Mouse (Mus musculus): Measurements from ENCODE around the gene Slc7a5.

Gene Slc7a5

DNA sequence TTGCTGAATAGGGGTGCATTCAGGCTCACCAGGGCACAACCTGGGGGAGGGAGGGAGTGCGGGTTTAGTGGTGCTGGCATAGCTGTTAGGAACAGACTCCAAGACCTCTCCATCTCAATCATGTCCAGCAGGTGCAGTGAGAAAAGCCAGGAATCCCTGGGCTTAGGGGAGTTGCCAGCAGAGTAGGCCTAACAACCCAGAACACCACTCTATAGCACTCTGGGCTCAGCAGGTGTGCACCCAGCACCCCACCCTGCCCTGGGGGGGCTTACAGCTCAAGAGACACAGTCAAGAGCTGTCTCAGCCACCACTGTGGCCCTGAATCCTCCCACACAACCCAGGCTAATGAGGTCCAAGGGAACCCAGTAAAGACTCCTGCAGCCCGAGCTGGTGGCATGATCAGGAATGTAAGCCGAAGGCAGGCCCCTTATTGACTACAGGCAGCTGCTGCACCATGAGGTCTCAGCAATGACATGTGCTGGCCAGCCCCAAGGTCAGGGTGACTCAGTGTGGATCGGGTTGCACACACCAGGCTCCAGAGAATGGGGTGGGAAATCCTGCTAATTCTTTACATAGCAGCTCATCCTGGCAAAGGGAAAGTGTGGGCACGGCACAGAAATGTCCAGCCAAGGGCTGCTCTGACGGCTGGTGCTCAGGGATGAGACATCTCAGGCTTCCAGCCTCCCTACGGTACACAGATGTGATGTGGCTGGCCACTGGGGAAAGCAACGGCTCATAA is 5.8 kb downstream of the Slc7a5 start:
- 0 out of 2 replicates have a peak overlapping the region, but pooled peaks have one; percentile 20 for H3K4me3 ChIP-seq (replicated peaks; ENCODE audit: low read length)
- TF ChIP-seq NANOG (IDR thresholded peaks at IDR 0.05; ENCODE audit: borderline replicate concordance, low read length) = 0 out of 2 replicates have a peak, but pooled peaks have one; percentile 2
- TF ChIP-seq POU5F1 (IDR thresholded peaks at IDR 0.05; ENCODE audit: borderline replicate concordance, low read length) = no peak
- peaks cover 100% of the 10 kb centered on the region for H3K4me1 ChIP-seq (replicated peaks; ENCODE audit: low read depth, low read length)
- peaks cover 84% of the 10 kb centered on the region for H3K36me3 ChIP-seq (ENCODE audit: insufficient read depth, low read length)
- H3K9me3 ChIP-seq (ENCODE audit: low read length) = no peaks in the 10 kb centered on the region
- H3K27me3 ChIP-seq (ENCODE audit: insufficient read depth, low read length) = no peaks in the 10 kb centered on the region

DNA sequence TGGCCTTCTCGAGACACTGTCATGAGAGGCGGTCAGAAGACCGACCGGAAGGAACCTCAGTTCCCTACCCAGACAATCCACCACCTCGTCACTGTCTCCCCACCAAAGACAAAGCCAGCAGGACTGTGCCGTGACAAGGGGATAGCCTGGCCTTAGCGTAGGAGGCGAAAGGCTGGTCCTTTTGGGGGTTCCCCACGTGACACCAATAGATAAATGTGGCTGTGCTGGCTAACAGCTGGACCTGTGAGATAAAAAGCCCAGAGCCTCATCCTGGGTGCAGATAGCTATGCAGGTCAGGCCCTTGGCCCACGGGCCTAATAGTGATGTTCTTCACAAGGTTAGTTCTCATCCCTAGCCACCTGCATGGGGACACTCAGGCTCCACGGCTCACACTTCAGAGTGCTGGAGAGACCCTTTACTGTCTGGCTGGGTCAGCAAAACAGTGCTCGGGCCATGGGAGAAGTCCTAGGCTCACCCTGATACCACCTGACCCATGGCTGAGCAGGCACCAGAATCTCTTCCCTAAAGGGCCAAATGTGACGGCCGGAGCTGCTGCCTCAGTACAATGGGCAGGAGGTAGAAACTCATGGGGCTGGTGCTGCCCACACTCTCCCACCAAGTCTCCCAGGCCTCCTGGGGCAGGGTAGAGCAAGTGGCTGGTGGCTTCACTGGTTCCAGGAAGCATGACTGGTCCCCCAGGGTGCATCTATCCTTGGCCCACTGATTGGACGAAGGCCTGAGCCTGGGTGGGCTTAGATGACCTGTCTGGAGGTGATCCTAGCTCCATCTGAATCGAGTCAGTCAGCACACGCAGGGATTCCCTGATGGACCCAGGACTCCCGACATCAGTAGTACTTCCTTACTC is 8.1 kb downstream of the Slc7a5 start:
- TF ChIP-seq POU5F1 (IDR thresholded peaks at IDR 0.05; ENCODE audit: borderline replicate concordance, low read length) (no peak), CTCF (conservative IDR thresholded peaks at IDR 0.05; ENCODE audit: low read length) (no peak), NANOG (IDR thresholded peaks at IDR 0.05; ENCODE audit: borderline replicate concordance, low read length) (no peak)
- no peaks in the 10 kb centered on the region for H3K9me3 ChIP-seq (ENCODE audit: low read length)
- peak overlapping the region; percentile 51; the same call in 1 of the 2 replicates for H3K4me3 ChIP-seq (replicated peaks; ENCODE audit: low read length)
- peaks cover 97% of the 10 kb centered on the region for H3K4me1 ChIP-seq (replicated peaks; ENCODE audit: low read depth, low read length)
- H3K27me3 ChIP-seq (ENCODE audit: insufficient read depth, low read length) = no peaks in the 10 kb centered on the region
- peaks cover 88% of the 10 kb centered on the region for H3K36me3 ChIP-seq (ENCODE audit: insufficient read depth, low read length)

DNA sequence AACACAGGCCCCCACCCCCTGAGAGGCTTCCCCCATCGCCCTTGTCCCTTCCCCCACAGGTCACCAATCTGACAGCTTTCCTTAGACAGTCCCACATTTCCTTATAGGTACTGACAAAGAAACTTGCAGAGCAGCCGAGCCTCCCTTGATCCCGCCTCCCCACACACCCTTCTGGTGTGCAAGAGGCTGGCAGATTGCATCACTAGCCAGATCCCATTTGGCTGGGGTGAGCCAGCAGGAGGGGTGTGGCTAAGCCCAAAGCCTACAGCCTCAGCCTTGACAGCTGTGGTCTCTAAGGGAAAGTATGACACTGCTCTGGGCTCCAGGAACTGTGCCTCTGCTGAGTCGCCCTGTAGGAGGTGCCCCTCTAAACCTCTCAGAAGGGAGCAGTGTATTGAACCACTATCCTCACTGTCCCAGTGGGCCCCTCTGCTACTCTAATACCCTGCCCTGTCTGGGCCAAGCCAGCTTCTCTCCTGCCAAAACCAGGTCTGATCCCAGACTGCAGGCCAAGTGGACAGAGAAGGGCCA is 9.0 kb downstream of the Slc7a5 start:
- H3K4me3 ChIP-seq (replicated peaks; ENCODE audit: low read length) = peak overlapping the region; percentile 51

DNA sequence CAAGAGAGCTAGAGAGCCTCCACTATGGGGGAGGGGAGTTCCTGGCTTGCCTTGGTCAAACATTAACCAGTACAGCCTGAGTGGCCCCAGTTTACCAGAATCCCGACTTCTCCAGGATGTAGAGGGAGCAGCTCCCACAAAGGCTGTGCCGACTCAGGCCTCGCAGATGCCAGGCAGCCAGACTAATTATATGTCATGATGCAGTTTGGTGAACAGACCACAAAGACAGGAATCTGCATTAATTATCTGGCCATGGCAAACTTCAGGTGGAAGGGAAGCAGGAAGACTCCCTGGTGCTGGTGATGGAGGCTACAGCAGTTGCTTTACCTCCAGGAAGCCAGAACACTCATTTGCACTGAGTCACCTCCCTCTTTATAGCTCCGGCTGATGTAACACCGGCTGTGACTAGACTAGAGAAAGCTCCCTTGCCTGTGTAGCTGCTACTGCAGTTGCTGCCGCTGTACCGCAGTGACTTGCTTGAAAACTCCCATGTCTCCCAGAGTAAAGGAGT is 9.6 kb downstream of the Slc7a5 start:
- Histone ChIP-seq H3K36me3 (ENCODE audit: insufficient read depth, low read length) (peaks cover 88% of the 10 kb centered on the region), H3K27me3 (ENCODE audit: insufficient read depth, low read length) (no peaks in the 10 kb centered on the region)

More for the DNA sequence above, 9.0 kb downstream of the Slc7a5 start:
- Histone ChIP-seq H3K4me1 (replicated peaks; ENCODE audit: low read depth, low read length) (peaks cover 97% of the 10 kb centered on the region), H3K27me3 (ENCODE audit: insufficient read depth, low read length) (no peaks in the 10 kb centered on the region), H3K36me3 (ENCODE audit: insufficient read depth, low read length) (peaks cover 88% of the 10 kb centered on the region), H3K9me3 (ENCODE audit: low read length) (no peaks in the 10 kb centered on the region)
- TF ChIP-seq CTCF (conservative IDR thresholded peaks at IDR 0.05; ENCODE audit: low read length) = no peak
- no peak for TF ChIP-seq POU5F1 (IDR thresholded peaks at IDR 0.05; ENCODE audit: borderline replicate concordance, low read length)
- no peak for TF ChIP-seq NANOG (IDR thresholded peaks at IDR 0.05; ENCODE audit: borderline replicate concordance, low read length)

DNA sequence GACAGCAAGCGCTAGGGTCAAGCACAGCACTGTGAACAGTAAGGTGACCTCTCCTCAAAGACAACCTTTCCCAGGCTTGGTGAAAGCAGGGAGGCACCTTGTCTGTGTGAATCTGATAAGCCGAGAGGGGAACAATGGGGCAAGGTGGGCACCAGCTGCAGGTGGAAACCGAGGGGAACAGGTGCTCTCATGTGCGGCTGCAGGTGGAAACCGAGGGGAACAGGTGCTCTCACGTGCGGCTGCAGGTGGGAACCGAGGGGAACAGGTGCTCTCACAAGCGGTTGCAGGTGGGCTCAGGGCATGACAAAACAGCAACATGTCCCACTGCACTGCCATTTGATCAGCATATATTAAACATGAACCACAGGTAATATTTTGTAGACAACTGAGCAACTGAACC is 10.3 kb downstream of the Slc7a5 start:
- TF ChIP-seq CTCF (conservative IDR thresholded peaks at IDR 0.05; ENCODE audit: low read length) (no peak), POU5F1 (IDR thresholded peaks at IDR 0.05; ENCODE audit: borderline replicate concordance, low read length) (no peak), NANOG (IDR thresholded peaks at IDR 0.05; ENCODE audit: borderline replicate concordance, low read length) (no peak)

More for the DNA sequence above, 9.6 kb downstream of the Slc7a5 start:
- TF ChIP-seq POU5F1 (IDR thresholded peaks at IDR 0.05; ENCODE audit: borderline replicate concordance, low read length) (no peak), CTCF (conservative IDR thresholded peaks at IDR 0.05; ENCODE audit: low read length) (no peak), NANOG (IDR thresholded peaks at IDR 0.05; ENCODE audit: borderline replicate concordance, low read length) (no peak)
- peak overlapping the region; percentile 51 for H3K4me3 ChIP-seq (replicated peaks; ENCODE audit: low read length)
- H3K4me1 ChIP-seq (replicated peaks; ENCODE audit: low read depth, low read length) = peaks cover 96% of the 10 kb centered on the region
- no peaks in the 10 kb centered on the region for H3K9me3 ChIP-seq (ENCODE audit: low read length)

DNA sequence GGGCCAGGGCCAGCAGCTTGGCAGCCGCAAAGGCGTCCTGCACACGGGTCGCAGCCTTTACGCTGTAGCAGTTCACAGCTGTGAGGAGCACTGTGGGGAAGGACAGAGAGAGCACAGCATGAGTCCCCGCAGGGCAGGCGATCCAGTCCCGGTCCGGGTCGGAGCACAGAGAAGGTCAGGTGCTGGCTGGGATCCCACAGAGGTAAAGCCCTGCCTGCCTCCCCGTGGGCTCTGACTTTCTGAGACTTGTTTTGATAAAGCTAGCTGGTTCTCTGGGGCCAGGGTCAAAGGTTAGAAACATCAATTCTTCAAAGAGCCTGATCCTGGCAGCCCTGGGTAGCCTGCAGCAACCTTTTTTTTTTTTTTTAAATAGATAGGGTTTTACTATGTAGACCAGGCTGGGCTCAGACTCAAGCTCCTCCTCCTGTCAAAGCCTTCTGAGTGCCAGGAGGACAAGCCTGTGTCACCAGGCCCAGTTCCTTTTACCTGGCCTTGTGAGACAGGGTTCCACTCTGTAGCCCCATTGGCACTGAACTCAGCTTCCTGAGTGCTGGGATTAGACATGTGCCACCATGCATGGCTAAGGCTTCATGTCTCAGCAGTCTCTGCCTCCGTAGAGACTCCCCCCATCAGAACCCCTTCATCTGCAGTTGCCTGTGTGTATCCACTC is 10.9 kb downstream of the Slc7a5 start:
- Histone ChIP-seq H3K4me3 (replicated peaks; ENCODE audit: low read length) (peak overlapping the region; percentile 26; the same call in 1 of the 2 replicates), H3K27me3 (ENCODE audit: insufficient read depth, low read length) (no peaks in the 10 kb centered on the region), H3K9me3 (ENCODE audit: low read length) (no peaks in the 10 kb centered on the region), H3K4me1 (replicated peaks; ENCODE audit: low read depth, low read length) (peaks cover 87% of the 10 kb centered on the region), H3K36me3 (ENCODE audit: insufficient read depth, low read length) (peaks cover 88% of the 10 kb centered on the region)
- TF ChIP-seq POU5F1 (IDR thresholded peaks at IDR 0.05; ENCODE audit: borderline replicate concordance, low read length) (no peak), NANOG (IDR thresholded peaks at IDR 0.05; ENCODE audit: borderline replicate concordance, low read length) (no peak), CTCF (conservative IDR thresholded peaks at IDR 0.05; ENCODE audit: low read length) (no peak)

More for the DNA sequence above, 10.3 kb downstream of the Slc7a5 start:
- Histone ChIP-seq H3K36me3 (ENCODE audit: insufficient read depth, low read length) (peaks cover 88% of the 10 kb centered on the region), H3K27me3 (ENCODE audit: insufficient read depth, low read length) (no peaks in the 10 kb centered on the region), H3K4me3 (replicated peaks; ENCODE audit: low read length) (peak overlapping the region; percentile 26; the same call in 1 of the 2 replicates), H3K9me3 (ENCODE audit: low read length) (no peaks in the 10 kb centered on the region), H3K4me1 (replicated peaks; ENCODE audit: low read depth, low read length) (peaks cover 93% of the 10 kb centered on the region)

DNA sequence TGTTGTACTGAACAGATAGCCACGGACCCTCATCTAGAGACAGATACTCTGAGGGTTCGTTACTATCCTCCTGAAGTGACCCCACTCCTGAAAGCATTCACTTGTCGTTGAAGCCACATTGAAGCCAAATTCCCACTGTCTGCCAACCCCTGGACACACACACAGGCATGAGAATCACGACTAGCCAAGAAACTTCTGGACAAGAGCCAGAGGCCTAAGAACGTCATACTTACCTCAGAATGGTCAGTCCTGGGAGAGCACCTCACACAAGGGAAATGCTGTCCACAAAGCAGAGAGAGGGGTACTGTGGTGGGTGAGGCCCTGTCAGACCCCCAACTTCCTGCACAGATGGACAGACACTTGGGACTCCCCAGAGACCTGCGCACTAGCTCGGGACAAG is 11.6 kb downstream of the Slc7a5 start:
- Histone ChIP-seq H3K4me1 (replicated peaks; ENCODE audit: low read depth, low read length) (peaks cover 82% of the 10 kb centered on the region), H3K4me3 (replicated peaks; ENCODE audit: low read length) (no peak overlapping the region), H3K36me3 (ENCODE audit: insufficient read depth, low read length) (peaks cover 88% of the 10 kb centered on the region), H3K9me3 (ENCODE audit: low read length) (no peaks in the 10 kb centered on the region), H3K27me3 (ENCODE audit: insufficient read depth, low read length) (no peaks in the 10 kb centered on the region)
- TF ChIP-seq NANOG (IDR thresholded peaks at IDR 0.05; ENCODE audit: borderline replicate concordance, low read length) (no peak), CTCF (conservative IDR thresholded peaks at IDR 0.05; ENCODE audit: low read length) (no peak), POU5F1 (IDR thresholded peaks at IDR 0.05; ENCODE audit: borderline replicate concordance, low read length) (no peak)

All from E14TG2a.4 (cell line).